Mouse (Mus musculus) heart, postnatal 4 days (tissue): Measurements from ENCODE around the gene Magi2. TPM values are rescaled to one million over a fixed set of nuclear protein-coding genes. Genes with fewer than 3 reads are reported as not detected.

ENCODE experiments used
- DNase-seq: peaks from one replicate; pipeline ENCODE4 v3.0.0; 2021
- total RNA-seq, 2 experiments: library from RNA; stranded (reverse); gene quantifications; 2 replicates each; pipeline ENCODE4 v1.2.3; 2021

Gene Magi2
- total RNA-seq, 2 experiments from 2014 or later, result 2.0 to 3.8 TPM

DNA sequence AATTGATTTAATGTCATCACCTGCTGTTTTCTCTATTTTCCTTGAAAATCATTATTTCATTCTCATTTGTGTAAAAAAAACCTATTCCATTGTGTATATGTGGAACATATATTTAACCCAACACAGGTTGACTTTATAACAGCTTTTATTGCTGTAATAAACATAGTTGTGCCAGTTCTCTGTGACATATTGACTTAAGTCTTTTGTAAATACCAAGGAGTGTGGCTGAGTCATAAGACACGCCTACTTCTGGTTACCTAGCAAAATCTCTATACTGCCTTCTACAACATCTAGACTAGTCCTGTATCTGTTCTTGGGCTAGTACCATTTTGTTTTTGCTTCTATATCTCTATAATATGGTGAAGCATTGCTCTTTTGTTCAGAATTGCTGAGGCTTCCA lies 737.3 kb downstream of the Magi2 start:
- DNase-seq, result no peak

DNA sequence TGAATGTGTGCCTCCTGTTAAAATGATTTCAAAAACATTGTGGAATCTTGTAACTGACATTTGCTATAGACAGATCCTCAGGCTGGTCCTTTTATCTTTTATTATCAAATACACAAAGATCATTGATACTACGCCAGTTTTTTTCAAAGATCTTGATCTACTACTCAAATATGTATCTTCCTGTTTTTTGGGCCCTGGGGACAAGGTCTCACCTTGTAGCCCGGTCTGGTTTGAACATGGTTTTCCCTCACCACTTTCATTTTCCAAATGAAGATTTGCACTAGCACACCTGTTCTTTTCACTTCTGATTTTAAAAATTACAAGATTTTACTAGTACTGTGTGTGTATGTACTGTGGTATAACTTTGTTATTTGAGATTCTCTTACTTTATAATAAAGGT lies 745.9 kb downstream of the Magi2 start:
- no peak for DNase-seq

DNA sequence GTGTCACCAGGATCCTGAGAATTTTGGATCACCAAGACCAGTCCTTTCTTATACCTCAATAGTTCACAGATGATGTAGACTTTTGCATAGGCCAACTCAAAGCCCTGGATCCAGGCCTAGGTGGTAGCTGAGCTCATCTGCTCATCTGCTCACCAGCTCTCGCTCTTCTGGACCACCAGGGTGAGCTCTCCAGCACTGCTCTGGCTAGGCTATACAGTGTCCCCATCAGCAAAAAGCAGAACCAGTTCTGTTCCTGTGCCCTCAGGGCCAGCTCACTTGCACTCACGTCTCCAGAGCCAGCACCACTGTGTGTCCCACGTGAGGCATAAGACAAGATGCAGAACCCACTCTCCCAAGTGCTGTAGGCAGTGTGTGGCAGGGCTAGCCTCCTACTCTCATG lies 747.0 kb downstream of the Magi2 start:
- DNase-seq, result no peak

DNA sequence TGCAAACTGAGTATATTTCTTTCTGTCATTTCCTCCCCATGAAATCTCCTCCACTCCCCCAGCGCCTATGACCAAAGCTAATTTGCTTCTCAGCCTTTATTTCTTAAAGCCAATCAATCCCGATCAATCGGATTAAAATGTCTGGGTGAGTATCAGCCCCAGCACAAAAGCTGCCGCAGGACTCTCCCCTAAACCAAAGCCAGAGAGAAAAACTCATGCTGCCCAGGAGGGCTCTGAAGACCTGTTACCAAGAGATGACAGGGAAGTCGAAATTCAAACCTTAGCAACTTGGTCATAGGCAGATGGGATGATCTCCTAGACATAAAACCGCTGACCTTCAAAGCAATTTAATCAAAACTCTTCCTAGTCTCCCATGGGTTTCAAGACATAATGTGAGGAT lies 754.7 kb downstream of the Magi2 start:
- no peak for DNase-seq

- no peak for DNase-seq
Observed at GRCm38 (mm10) chr5:19982031-19982430, 755.2 kb downstream of the Magi2 start.

GRCm38 (mm10) chr5:19999486-19999885 lies 772.6 kb downstream of the Magi2 start:
- DNase-seq, result no peak

DNA sequence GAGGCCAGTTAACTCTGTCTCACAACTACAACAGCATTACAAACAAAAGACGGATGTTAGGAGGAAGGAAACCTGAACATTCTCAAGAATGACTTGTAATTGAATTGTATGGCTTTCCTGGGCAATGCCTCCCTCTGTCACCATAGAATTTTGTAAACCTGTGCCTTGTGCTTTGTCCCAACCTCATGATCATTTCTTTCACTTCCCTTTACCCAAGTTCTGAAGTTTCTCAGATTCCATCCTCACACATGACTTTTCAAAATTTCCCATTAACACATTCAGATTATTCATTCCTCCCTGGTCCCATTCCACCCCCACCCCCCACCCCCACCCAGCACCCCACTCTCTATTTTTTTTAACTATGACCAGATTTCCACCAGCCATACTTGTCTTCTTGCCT lies 773.1 kb downstream of the Magi2 start:
- no peak for DNase-seq

GRCm38 (mm10) chr5:20006616-20007015 lies 779.8 kb downstream of the Magi2 start:
- no peak for DNase-seq

DNA sequence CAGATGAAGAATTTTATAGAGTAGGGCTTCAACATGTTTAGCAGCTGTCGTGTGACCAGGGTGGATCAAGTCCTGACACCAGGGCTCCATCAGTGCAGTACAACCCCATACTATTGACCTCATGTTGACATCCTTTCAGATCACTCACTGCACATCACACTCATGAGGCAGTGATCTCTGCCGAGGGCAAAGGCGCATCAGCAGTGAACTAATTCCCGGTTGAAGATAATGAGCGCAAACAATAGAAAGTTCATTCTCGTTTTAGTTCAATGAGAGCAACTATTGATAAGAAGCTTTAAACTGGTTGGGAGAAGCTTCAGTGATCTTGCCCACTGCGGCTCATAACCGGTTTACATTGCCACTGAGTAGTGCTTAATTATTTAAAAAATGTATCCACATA lies 780.4 kb downstream of the Magi2 start:
- no peak for DNase-seq

DNA sequence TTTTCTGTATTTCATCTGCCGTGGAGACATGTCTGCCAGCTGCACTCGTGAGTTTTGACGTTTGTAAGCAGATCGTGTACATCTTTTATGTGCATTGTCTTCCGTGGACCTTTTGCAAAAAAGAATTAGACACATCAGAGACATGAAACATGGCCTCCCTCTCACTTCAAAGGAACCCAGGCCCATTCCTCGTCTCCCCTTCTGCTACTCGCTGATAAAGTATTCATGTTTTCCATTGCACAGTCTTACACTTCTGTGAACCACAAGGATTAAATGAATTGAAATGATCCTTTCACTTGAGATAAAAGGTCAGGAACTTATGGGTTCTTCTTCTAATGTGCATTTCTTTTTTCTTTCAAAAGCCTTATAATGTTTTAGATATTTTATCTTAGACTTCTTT lies 783.4 kb downstream of the Magi2 start:
- DNase-seq, result no peak

GRCm38 (mm10) chr5:20018063-20018462 lies 791.2 kb downstream of the Magi2 start:
- no peak for DNase-seq

DNA sequence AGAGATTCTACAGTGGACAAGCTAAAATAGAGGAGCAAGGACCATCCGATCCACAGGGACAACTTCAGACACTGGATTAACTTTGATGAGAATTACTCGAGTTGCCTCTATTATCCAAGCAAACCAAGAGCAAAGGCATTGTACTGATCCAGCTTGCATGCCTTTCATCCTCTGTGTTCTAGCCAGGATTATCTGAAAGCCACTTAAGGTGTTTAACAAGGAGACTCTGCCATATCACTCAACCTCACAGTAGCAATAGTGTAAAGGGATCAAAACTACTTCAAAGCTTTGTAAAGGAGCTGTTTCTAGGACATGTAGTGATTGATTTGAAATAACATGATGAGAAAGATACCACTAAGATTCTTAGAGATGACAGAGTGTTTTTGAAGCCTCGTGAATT lies 819.8 kb downstream of the Magi2 start:
- DNase-seq, result no peak

DNA sequence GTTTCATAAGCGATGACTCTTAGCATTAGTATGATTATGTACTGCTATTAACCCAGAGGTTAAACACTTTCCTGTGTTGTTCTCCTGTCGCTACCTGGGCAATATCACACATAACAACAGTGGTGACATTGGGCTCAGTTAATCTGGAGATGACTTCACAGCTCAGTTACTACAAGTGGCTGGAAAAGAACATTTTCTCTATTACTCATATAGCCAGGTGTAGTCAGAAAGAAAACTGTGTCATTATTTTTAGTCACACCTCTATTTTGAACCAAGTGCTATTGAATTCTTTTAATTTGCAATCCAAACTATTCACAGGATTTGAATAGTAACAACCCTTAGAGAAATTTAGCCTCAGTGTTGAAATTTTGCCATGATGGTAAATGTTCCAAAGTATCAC lies 821.5 kb downstream of the Magi2 start:
- DNase-seq, result no peak

DNA sequence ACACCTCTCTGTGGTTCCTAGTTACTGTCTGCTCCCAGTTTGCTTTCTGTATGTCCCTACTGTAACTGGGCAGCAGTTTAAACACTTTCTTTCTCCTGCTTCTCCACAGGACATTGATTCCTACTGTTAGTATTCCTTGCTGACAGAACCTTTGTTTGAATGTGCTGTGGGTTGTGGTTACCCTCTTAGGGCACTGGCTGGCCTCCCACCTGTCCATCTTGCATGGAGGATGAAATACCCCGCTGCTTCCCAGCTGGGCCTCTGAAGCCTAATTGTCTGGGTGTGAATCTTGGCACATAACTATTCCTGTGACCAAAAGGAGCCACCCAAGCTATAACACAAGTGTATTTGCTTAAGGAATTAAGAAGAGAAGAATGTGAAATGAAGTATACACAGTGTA lies 823.4 kb downstream of the Magi2 start:
- no peak for DNase-seq

DNA sequence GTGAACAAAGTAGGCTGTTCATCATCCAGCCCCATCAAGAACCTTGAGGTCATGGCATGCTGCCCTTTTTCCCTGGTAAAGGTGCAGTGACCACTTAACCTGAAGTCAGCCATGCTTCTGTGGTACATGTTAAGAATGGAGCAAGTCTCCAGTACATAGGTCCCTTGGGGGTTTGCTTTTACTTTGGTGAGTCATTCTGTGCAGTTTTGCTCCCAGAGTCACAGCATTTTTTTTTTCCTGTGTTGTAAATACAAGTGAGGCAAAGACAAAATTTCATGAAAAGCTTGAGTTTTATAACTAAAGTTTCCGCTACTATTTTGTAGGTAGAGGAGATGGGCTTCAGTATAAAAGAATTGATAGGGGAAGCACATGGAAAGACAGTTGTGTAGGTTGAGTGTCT lies 828.2 kb downstream of the Magi2 start:
- DNase-seq, result no peak

DNA sequence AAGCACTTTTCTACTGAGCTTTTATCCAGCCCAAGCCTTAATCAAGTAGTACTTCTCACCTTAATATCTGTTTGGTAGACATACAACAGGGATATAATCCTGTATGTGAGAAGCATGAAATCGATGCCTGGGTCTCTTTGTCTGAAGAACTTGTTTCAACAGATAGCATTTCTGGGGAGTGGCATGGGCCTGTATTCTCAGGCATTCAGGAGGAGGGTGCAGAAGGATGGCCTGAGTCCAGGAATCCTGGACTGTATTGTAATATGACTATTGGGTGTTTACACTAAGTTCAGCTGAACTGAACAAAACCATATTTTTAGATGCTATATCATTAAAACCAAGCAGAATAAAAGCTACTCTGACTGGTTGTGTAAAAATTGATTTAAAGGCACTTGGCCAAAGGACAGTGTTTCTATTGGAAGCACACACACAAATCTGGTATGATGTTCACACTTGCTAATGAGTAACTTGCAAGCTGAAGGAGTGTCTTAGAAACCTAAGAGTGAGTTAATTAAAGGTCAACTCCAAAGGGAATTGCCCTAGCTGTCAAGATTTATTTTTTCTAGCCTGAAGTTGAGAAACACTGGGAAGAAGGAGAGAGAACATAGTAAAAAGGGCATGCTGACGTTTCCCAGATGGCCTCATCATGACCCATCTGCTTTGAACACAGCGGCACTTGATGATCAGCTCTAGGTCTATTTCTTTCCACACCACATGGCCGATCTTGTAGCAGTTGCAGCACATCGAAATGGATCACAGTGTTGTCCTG lies 829.4 kb downstream of the Magi2 start:
- no peak for DNase-seq

GRCm38 (mm10) chr5:20056856-20057255 lies 830.0 kb downstream of the Magi2 start:
- DNase-seq, result no peak

GRCm38 (mm10) chr5:20062011-20062410 lies 835.2 kb downstream of the Magi2 start:
- no peak for DNase-seq

DNA sequence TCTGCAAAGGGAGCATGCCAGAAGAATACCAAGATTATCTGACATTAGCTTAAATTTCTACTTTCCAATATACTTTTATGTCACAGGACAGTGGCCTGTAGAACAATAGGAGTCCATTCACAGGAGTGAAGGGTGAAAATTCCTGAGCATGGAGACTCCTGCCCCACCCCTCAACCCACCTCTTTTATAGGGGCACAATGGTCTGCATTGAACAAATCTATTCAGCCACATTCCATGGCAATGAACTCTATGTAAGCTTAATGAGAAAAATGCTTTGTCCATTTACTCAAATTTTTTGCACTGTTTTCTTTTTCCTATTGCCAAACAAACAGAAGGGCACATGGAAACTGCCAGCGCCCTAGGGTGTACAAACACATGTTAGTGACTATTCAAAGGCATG lies 838.2 kb downstream of the Magi2 start:
- DNase-seq, result no peak

GRCm38 (mm10) chr5:20068496-20068895 lies 841.7 kb downstream of the Magi2 start:
- no peak for DNase-seq

DNA sequence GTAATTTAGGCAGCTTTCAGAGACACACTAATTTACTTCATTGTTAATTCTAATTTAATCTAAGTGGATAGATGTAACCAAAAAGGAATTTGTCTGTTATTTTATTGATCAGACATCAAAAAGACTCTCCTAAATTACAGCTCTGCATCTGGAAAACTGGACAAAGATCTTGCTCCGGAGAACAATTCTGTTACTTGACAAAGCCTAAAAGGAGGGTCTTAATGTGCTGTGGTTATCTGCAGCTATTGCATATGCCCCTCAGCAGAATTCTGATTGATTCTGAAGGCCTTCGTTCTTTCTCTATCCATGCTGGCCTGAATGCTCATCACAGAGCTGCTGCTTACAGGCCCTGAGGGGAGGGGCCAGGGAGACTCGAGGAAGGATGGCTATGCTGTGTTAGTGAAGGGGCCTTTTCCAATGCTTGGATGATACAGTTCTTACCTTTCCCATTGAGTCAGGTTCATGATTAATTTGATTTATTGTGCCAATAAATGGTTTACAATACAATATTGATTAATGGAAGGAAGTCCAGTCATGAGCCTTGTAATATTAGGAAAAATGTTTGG lies 842.2 kb downstream of the Magi2 start:
- no peak for DNase-seq

DNA sequence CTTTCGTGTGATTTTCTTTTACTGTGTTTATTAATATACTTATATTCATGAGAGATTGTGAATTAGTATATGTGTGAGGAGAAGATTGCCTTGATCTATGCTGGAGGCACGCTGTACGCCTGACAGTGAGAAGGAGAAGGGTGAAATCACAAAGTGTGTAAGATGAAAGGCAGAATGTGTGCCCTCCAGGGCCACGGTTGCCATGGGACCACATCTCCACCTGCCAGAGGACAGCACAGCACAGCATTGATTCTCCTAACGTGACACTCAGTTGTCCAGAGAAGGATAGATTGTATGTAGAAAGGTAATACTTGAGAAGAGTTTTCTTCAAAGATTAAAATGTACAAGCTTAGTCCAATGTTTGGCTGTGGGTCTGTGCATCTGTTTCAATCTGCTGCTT lies 847.3 kb downstream of the Magi2 start:
- no peak for DNase-seq

DNA sequence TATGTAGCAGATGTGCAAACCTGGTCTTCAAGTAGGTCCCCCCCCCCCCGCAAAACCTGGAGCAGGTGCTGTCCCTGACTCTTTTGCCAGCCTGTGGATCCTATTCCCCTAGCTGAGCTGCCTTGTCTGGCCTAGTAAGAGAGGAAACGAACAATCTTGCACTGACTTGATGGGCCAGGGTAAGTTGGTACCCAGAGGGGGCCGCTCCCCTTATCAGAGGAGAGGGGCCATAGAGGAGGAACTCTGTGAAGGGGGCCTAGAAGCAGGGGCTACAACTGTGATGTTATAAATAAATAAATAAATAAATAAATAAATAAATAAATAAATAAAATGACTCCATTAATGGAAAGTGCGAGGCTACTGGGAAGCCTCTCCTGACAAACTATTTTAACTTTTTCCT lies 848.0 kb downstream of the Magi2 start:
- no peak for DNase-seq

DNA sequence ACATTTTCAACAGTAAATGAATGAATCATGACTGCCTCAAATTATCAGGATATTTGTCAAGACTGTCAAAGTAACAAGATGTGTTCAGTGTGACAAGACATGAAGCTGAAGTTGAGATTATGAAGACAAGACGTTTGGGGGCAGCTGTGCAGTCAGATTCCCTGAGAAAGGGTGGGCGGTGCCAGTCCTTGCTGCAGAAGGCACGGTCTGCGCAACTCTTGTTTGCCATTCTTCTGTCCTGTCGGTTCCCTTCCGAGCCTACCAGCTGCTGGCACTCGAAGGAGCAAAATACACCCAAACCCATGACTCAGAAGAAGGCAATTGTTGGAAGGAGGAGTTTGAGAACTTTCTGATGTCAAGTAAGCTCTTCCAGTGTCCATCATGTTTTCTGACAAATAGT lies 852.1 kb downstream of the Magi2 start:
- no peak for DNase-seq
